In the genomic region with DNA sequence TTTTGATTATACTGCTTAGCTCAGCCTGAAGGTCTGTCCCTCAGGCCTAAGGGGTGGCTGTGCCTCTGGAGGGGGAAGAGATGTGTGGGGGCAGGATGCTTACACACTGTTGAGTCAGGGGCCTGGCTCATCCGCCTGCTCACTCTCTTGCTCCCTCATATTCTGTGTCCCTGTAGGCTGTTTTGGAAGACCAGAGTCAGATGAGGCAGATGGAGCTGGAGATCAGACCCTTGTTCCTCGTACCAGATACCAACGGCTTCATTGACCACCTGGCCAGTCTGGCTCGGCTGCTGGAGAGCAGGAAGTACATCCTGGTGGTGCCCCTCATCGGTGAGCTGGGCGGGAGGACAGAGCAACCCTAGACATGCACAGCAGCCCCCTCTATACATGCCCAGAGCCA, we compare ENCODE assay signal across 11 mouse cellular contexts. TPM values are rescaled to one million over a fixed set of nuclear protein-coding genes. Genes with fewer than 3 reads are reported as not detected.
DNase-seq lines count a peak whose midpoint lies in the region; ATAC-seq and TF ChIP-seq lines count a peak whose summit lies in the region.
"Had no signal": no experiment of that assay in that cellular context is flagged by ENCODE, and none has a peak within 500 bp of the region (broad histone marks: within the 10 kb centered on the region; RNA-seq: fewer than 3 reads in every experiment).

No protein-coding gene starts in this region.

- no peak overlapping the region for H3K4me2 ChIP-seq in lung, embryonic 14.5 days
- no peak overlapping the region for H3K4me2 ChIP-seq in limb, embryonic 15.5 days
- H3K4me2 ChIP-seq: neural tube, embryonic 13.5 days had no signal

- H3K9ac ChIP-seq in heart, adult 2 months (ENCODE audit: low read depth, low read length), result no peak overlapping the region
- H3K9ac ChIP-seq in lung, embryonic 14.5 days, result no peak overlapping the region
- no peak overlapping the region for H3K9ac ChIP-seq in limb, embryonic 15.5 days
- H3K9ac ChIP-seq: neural tube, embryonic 13.5 days had no signal

- H3K27me3 ChIP-seq in heart, adult 2 months (ENCODE audit: control insufficient read depth, insufficient read depth, low read length), result no peaks in the 10 kb centered on the region
- no peaks in the 10 kb centered on the region for H3K27me3 ChIP-seq in lung, embryonic 14.5 days (ENCODE audit: insufficient read depth, low read length)
- no peaks in the 10 kb centered on the region for H3K27me3 ChIP-seq in limb, embryonic 15.5 days
- H3K27me3 ChIP-seq: neural tube, embryonic 13.5 days had no signal

- H3K36me3 ChIP-seq in heart, adult 2 months (ENCODE audit: control insufficient read depth, insufficient read depth, low read length), result peaks cover 2% of the 10 kb centered on the region
- H3K36me3 ChIP-seq in lung, embryonic 14.5 days (ENCODE audit: insufficient read depth), result peaks cover 27% of the 10 kb centered on the region
- peaks cover 25% of the 10 kb centered on the region for H3K36me3 ChIP-seq in limb, embryonic 15.5 days

- WGBS in heart, adult 2 months, result 44% methylated on average over 6 of the region's 6 CpGs
- 40% methylated on average over 6 of the region's 6 CpGs for WGBS in lung, embryonic 14.5 days
- WGBS in limb, embryonic 15.5 days, result 41% methylated on average over 6 of the region's 6 CpGs

- no peaks in the 10 kb centered on the region for H3K9me3 ChIP-seq in lung, embryonic 14.5 days (ENCODE audit: low read depth, low read length)
- H3K9me3 ChIP-seq in limb, embryonic 15.5 days, result no peaks in the 10 kb centered on the region
- H3K9me3 ChIP-seq: neural tube, embryonic 13.5 days had no signal

- peaks cover 40% of the 10 kb centered on the region for H3K4me1 ChIP-seq in heart, adult 2 months (ENCODE audit: control insufficient read depth, insufficient read depth, low read length)
- H3K4me1 ChIP-seq in lung, embryonic 14.5 days (ENCODE audit: insufficient read depth), result peaks cover 23% of the 10 kb centered on the region
- H3K4me1 ChIP-seq in embryonic fibroblast, embryonic 13.5 days (ENCODE audit: control insufficient read depth, insufficient read depth, low read length), result peaks cover 21% of the 10 kb centered on the region
- peaks cover 34% of the 10 kb centered on the region for H3K4me1 ChIP-seq in limb, embryonic 15.5 days

- H3K27ac ChIP-seq in heart, adult 2 months, result peak overlapping the region; percentile 76
- H3K27ac ChIP-seq in lung, embryonic 14.5 days (ENCODE audit: low read depth), result peak overlapping the region; percentile 75
- H3K27ac ChIP-seq in embryonic fibroblast, embryonic 13.5 days (ENCODE audit: insufficient read depth, low read length), result peak overlapping the region; percentile 76
- H3K27ac ChIP-seq in limb, embryonic 15.5 days, result peak overlapping the region; percentile 50

- H3K4me3 ChIP-seq in heart, adult 2 months, result no peak overlapping the region
- no peak overlapping the region for H3K4me3 ChIP-seq in lung, embryonic 14.5 days (ENCODE audit: low read depth, low read length)
- no peak overlapping the region for H3K4me3 ChIP-seq in embryonic fibroblast, embryonic 13.5 days (ENCODE audit: insufficient read depth, low read length)
- no peak overlapping the region for H3K4me3 ChIP-seq in limb, embryonic 15.5 days
- H3K4me3 ChIP-seq: neural tube, embryonic 13.5 days had no signal

- no peaks in the 10 kb centered on the region for H3K79me2 ChIP-seq in heart, adult 2 months (replicated peaks; ENCODE audit: control insufficient read depth, insufficient read depth, low read length)

- TF ChIP-seq POLR2A in heart, adult 2 months (IDR thresholded peaks at IDR 0.05; ENCODE audit: insufficient read depth, low read depth, low read length), result no peak
- no peak for TF ChIP-seq POLR2A in embryonic fibroblast, embryonic 13.5 days (IDR thresholded peaks at IDR 0.05; ENCODE audit: low read depth, low read length)

- DNase-seq in heart, adult 2 months, result no peak
- no peak for DNase-seq in heart, postnatal 25 days (ENCODE audit: low spot score)
- no peak for DNase-seq in lung, embryonic 14.5 days
- no peak for DNase-seq in lung, adult 18-20 months
- DNase-seq in layer of hippocampus, adult 11-12 months (ENCODE audit: low spot score), result no peak
- DNase-seq in retina, embryonic 14.5 days (ENCODE audit: low spot score), result no peak
- DNase-seq: kidney, adult 9 months; thymus, postnatal 4 days had no signal

- TF ChIP-seq CTCF in heart, adult 2 months (IDR thresholded peaks at IDR 0.05), result no peak
- TF ChIP-seq CTCF in lung, embryonic 14.5 days (IDR thresholded peaks at IDR 0.05; ENCODE audit: low read depth), result no peak
- no peak for TF ChIP-seq CTCF in embryonic fibroblast, embryonic 13.5 days (IDR thresholded peaks at IDR 0.05; ENCODE audit: borderline replicate concordance, insufficient read depth, low read length)

- no peak for TF ChIP-seq EP300 in heart, adult 2 months (IDR thresholded peaks at IDR 0.05; ENCODE audit: insufficient read depth, low read depth, low read length)

- 0 out of 2 replicates have a peak, but pooled peaks have one; percentile 4 for ATAC-seq in lung, embryonic 14.5 days (ENCODE audit: insufficient read depth)
- ATAC-seq in limb, embryonic 15.5 days (ENCODE audit: insufficient number of reproducible peaks, low FRiP score, low TSS enrichment, low read depth), result no peak

- intact Hi-C loops in heart, adult 2 months (cut with DNase I), result loop anchor here (2.0 kb wide), 1 partner anchor 19 kb away; no protein-coding TSS in a partner anchor
- intact Hi-C loops in heart, postnatal 25 days (cut with DNase I), result no loop called here

RNA-seq across cellular contexts. Expression of a gene that starts 13.3 kb away (rescaled TPM):
- 10 to 100 TPM; 12.6 to 13.6 TPM for total RNA-seq in heart, adult 2 months (2021)
- 15.5 and 19.6 TPM in 2 replicates for polyA plus RNA-seq in heart, adult 2 months (2012; rRNA removed)
- 10 to 100 TPM; 15.3 to 19.2 TPM for total RNA-seq in heart, postnatal 25 days (2021)
- polyA plus RNA-seq in lung, embryonic 14.5 days (2014; fragmentation: Nextera tagmentation; extraction: Ambion mirVana), result 14.0 and 15.6 TPM in 2 replicates
- 20.7 and 29.3 TPM in 2 replicates for polyA plus RNA-seq in embryonic fibroblast, embryonic 13.5 days (2011; ENCODE audit: insufficient read length, low read depth, missing spikeins)
- 17.2 and 21.2 TPM in 2 replicates for polyA plus RNA-seq in limb, embryonic 15.5 days (2015; fragmentation: Nextera tagmentation; extraction: Ambion mirVana)

RNA-seq across cellular contexts. Expression of a gene that starts 22.6 kb away (rescaled TPM):
- total RNA-seq in heart, adult 2 months (2021), result 1 to 10 TPM; 5.7 to 6.1 TPM
- polyA plus RNA-seq in heart, adult 2 months (2012; rRNA removed), result 11.1 and 16.7 TPM in 2 replicates
- total RNA-seq in heart, postnatal 25 days (2021), result 1 to 10 TPM; 6.0 to 6.1 TPM
- polyA plus RNA-seq in lung, embryonic 14.5 days (2014; fragmentation: Nextera tagmentation; extraction: Ambion mirVana), result 28.6 and 29.9 TPM in 2 replicates
- 20.4 and 28.9 TPM in 2 replicates for polyA plus RNA-seq in embryonic fibroblast, embryonic 13.5 days (2011; ENCODE audit: insufficient read length, low read depth, missing spikeins)
- 22.5 and 23.3 TPM in 2 replicates for polyA plus RNA-seq in limb, embryonic 15.5 days (2015; fragmentation: Nextera tagmentation; extraction: Ambion mirVana)

RNA-seq across cellular contexts. Expression of a gene that starts 35.1 kb away (rescaled TPM):
- total RNA-seq in heart, adult 2 months (2021), result 10 to 100 TPM in 1 of 2 experiments, 1 to 10 TPM in 1; 8.5 to 11.6 TPM
- 21.7 and 32.9 TPM in 2 replicates for polyA plus RNA-seq in heart, adult 2 months (2012; rRNA removed)
- total RNA-seq in heart, postnatal 25 days (2021), result 1 to 10 TPM; 7.4 to 9.0 TPM
- polyA plus RNA-seq in lung, embryonic 14.5 days (2014; fragmentation: Nextera tagmentation; extraction: Ambion mirVana), result 25.0 and 26.5 TPM in 2 replicates
- 15.7 and 18.7 TPM in 2 replicates for polyA plus RNA-seq in embryonic fibroblast, embryonic 13.5 days (2011; ENCODE audit: insufficient read length, low read depth, missing spikeins)
- 21.1 and 23.3 TPM in 2 replicates for polyA plus RNA-seq in limb, embryonic 15.5 days (2015; fragmentation: Nextera tagmentation; extraction: Ambion mirVana)

RNA-seq across cellular contexts. Expression of a gene that starts 37.6 kb away (rescaled TPM):
- total RNA-seq in heart, adult 2 months (2021), result 1 to 10 TPM; 8.4 to 9.4 TPM
- 7.5 and 10.4 TPM in 2 replicates for polyA plus RNA-seq in heart, adult 2 months (2012; rRNA removed)
- 1 to 10 TPM; 9.7 to 9.8 TPM for total RNA-seq in heart, postnatal 25 days (2021)
- 1.1 and 1.5 TPM in 2 replicates for polyA plus RNA-seq in lung, embryonic 14.5 days (2014; fragmentation: Nextera tagmentation; extraction: Ambion mirVana)
- polyA plus RNA-seq in embryonic fibroblast, embryonic 13.5 days (2011; ENCODE audit: insufficient read length, low read depth, missing spikeins), result 2.1 and 2.7 TPM in 2 replicates
- 4.9 and 5.8 TPM in 2 replicates for polyA plus RNA-seq in limb, embryonic 15.5 days (2015; fragmentation: Nextera tagmentation; extraction: Ambion mirVana)
